Mouse (Mus musculus) layer of hippocampus, adult 8-10 months (tissue): ENCODE data around the gene Smlr1. TPM values are rescaled to one million over a fixed set of nuclear protein-coding genes. Genes with fewer than 3 reads are reported as not detected.

Experiments used
- DNase-seq, 2 experiments: peaks; one replicate each; pipeline ENCODE4 v3.0.0; 2022; ENCODE audit warnings: low spot score in 2 of 2
- total RNA-seq, 4 experiments: library from RNA; stranded (reverse); gene quantifications; 2 replicates each; pipeline ENCODE4 v1.2.4; 2022

Smlr1 gene
- total RNA-seq, 4 experiments from 2014 or later, result not detected

- no peak for DNase-seq
Measured at GRCm38 (mm10) chr10:25499323-25500071, 36.6 kb downstream of the Smlr1 start.

- peak; percentile 40 to 76 for DNase-seq
Measured at GRCm38 (mm10) chr10:25488456-25488855, 47.6 kb downstream of the Smlr1 start.

GRCm38 (mm10) chr10:25482791-25483190 lies 53.3 kb downstream of the Smlr1 start:
- DNase-seq, result no peak

DNA sequence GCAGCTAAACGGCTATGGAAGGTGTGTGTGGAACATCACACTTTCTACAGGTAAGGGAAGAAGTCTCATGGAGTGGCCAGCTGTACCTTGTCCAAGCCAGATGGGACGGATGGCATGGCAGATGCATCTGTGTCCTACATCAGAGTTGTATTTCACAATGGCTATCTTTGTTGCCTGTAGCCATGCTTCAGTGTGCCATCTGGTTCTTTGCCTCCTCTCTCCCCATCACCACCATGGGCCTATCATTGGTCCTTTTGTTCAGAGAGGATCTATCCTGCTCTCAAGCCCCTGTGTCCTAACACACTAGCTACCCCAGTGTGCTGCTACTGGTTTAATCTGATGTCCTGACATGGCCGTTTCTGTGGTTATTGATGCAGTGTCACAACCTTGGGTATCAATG lies 56.4 kb downstream of the Smlr1 start:
- no peak for DNase-seq

Other genes with a start within 250 kb of the Smlr1 start
- 10 to 100 TPM; 49.6 to 57.7 (median 53.5) TPM for gene Akap7, start 228.4 kb downstream of the Smlr1 start, total RNA-seq
- gene Epb41l2, start 176.5 kb downstream of the Smlr1 start, total RNA-seq, result 100 to 1,000 TPM in 2 of 4 experiments, 10 to 100 TPM in 2; 75.9 to 120 (median 95.5) TPM